Mouse (Mus musculus): ENCODE results near the gene Repin1.
"Not testable (repeated sequence)": the region's sequence is repeated elsewhere in the genome, so short reads cannot be mapped to it uniquely, and the experiment has no call there.

Gene Repin1

DNA sequence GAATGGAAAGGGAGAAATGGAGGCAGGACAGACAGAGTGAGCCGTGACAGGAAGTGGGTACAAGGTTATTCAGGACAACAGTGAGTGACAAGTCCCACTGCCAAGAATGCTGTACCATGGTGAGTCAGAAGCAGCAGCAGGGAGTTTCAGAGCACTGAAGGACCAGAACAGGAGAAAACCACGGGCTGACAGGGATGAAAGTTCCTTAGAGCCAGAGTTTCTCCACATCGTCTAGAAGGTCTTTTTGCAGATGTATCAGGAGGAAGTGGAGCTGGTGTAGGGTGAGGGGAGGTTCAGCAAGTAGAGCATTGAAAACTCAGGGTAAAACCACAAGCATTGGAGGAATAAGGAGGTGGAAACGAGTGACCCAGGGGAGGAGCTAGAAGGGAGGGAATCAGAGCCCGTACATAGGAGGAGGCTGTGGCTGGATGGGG, 14.5 kb upstream of the Repin1 start:
- DNase-seq (ENCODE audit: low spot score) = no peak

DNA sequence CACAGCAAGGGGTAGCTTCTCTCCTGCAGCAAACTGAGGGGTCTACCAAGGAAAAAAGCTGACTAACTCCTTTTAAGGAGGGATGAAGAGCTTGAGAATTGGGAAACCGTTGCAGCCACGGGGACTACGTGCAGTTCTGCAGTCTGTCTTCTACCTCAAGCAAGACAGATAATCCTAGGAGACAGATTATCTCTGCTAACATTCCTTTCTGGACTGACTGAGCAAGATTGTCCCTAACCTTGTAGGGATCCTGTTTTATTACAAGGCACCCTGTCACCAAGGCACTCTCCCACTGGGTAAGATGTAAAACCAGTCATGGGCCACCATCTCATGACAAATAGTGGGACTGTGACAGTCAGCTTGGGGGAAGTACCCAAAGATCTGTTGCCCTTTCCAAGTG, 12.4 kb upstream of the Repin1 start:
- DNase-seq (ENCODE audit: low spot score) = no peak

DNA sequence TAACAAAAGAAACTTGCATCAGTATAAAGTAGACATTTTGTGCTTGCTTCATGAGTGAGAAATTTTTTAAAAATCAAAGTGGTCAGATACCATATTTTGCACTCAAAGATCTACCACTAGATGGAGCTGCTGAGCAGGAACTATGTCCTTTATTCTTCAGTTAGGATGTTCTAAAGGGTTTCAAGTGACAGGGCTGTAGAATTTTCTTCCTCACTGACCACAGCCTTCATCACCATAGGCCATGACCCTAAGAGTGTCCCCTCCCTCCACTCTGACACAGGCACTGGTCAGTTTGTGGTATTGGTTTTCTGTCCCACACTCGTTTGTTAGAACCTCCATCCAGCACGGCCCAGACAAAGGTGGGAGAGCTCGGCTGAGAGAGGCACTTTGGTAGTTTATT, 11.6 kb upstream of the Repin1 start:
- peak; percentile 54 for DNase-seq (ENCODE audit: low spot score)

DNA sequence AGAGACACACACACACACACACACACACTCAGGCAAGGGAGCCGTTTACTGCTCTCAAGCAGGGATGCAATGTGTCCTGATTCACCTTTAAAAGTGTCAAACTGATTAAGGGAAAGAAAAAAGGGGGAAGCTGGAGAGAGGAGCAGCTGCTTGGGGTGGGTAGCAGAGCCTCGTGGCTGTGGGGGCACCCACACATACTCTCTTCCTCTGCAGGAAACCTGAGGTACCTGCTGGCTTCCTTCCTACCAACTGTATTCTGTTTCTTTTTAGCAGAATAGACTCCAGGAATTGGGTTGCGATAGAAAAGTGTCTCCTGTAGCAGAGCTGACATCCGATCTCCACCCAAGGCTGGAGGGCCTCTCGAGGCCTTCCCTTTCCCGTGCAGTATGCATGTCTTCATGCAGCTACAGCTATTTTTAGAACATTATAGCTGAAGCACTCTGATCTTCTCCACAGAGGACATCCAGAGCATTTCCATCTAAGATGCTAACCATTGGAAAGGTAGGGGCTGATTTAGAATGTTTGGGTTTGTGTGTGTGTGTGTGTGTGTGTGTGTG, 4.4 kb upstream of the Repin1 start, which contains the start of gene Gm45021:
Gene Gm45021 (plus strand): TSS at position 417 of the 557 bp plus-strand sequence.
- DNase-seq (ENCODE audit: low spot score) = no peak

DNA sequence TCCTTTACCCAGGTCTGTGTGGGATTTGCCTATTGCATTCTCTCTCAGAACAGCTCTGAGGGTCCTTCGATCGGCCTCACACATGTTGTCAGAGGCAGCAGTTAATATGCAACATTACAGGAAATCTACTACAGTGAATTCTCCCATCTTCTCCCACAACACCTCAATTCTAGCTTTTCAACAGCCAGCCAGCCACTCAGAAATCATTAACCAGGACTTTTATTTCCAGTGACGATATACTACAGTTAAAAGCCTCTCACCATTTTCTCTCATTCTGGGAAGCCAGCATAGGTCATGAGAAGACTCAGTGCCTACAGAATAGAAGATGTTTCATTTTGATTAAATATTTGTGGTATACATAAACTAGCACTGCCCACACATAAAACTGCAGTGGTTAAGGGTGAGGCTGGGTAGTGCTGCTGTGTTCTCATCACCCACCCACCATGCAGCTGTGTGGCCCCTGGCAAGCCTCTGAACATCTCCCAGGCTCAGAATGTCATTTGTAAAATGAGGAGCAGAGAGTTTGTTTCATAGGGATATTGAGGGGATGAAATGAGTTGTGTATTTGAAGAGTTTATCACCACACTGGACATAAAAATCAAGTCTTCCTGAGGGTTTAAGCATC, 2.4 kb upstream of the Repin1 start:
- DNase-seq (ENCODE audit: low spot score) = no peak

DNA sequence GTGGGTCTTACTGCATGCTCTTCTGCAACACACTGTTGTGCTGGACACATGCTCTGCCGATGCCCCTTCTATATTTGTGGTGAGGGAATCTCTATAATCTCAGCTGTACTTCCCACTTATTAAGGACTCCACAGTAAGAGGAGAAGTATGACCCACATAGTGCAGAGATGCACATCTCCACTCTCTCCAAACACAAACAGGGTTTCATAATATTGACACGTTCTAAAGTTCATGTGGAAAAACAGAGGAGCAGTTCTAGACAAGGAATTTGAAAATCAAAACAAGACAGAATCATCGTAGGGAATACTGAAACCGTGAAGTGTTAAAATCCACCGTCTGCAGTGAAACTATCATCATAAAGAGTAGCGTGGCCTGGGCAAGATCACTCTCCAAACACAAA, 1.8 kb upstream of the Repin1 start:
- no peak for DNase-seq (ENCODE audit: low spot score)

DNA sequence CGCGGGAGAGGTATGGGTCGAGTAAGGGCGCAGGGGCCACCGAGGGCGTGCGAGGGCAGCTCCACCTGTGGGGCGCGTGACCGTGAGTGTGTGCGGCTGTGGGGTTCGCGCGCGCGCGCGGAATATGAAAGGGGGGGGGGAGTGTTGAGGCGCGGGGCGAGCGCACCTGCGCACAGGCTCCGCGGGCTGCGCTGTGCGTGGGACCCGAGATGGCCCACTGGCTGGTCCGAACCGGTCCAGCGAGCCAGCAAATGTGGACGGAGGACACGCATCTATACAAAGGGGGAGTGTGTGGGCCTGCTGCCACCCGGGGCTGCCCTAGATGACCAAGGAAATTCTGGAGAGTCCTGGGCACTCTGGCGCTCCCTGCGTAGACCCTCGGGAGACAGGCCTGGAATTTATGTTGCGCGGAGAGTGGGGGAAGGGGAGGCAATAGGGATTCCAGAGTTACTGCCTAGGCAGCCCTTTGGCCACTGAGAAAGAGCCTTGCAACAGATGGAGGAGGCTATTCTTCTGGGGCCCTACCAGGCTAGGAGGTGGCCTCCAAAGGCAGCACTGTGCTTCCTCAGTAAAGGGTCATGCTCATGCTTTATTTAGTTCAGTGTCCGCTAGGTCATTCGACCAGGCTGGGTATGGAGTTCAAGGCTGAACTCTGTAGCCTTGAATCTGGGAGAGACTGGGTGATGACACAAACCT, 508 bp downstream of the Repin1 start:
- DNase-seq (ENCODE audit: low spot score) = no peak

DNA sequence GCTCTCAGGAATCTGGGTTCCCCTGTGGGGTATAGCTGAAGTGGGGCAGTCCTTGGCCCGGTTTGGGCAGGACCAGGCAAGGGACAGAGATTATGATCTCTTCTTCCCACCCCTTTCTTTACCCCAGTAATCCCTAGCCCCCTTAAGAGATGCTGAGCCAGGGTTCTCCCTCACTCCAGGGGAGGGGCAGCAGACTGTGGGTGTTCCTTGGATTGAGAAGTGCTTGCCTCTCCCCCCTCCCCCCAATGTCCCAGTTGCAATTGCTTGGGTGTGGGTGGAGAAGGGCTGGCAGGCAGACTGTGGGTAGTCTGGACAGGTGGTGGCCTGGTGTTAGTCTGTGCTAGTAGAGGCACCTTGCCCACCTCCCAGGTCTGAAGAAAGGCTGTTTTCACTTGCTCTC, 1.6 kb downstream of the Repin1 start:
- DNase-seq (ENCODE audit: low spot score) = no peak

DNA sequence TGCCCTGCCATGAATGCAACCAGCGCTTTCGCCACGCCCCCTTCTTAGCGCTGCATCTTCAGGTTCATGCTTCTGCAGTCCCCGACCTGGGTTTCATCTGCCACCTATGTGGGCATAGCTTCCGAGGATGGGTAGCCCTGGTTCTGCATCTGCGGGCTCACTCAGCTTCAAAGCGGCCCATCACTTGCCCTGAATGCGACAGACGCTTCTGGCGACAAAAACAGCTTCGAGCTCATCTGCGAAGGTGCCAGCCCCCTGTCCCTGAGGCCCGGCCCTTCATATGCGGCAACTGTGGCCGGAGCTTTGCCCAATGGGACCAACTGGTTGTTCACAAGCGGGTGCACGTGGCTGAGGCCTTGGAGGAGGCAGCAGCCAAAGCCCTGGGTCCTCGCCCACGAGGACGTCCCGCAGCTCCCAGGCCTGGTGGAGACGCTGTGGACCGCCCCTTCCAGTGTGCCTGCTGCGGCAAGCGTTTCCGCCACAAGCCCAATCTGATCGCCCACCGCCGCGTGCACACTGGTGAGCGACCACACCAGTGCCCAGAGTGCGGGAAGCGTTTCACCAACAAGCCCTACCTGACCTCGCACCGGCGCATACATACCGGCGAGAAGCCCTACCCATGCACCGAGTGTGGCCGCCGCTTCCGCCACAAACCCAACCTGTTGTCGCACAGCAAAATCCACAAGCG, 3.0 kb downstream of the Repin1 start:
- no peak for DNase-seq (ENCODE audit: low spot score)

DNA sequence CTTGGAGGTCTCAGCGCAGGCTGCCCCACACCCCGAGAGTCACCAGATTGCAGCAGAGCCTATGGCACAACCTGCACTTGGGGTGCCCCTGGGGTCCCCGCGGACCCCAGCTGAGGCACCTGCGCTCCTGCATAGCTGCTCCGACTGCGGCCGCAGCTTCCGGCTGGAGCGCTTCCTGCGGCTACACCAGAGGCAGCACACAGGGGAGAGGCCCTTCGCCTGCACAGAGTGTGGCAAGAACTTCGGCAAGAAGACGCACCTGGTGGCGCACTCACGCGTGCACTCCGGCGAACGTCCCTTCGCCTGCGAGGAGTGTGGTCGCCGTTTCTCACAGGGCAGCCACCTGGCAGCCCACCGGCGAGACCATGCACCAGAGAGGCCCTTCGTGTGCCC, 3.5 kb downstream of the Repin1 start:
- no peak for DNase-seq (ENCODE audit: low spot score)

DNA sequence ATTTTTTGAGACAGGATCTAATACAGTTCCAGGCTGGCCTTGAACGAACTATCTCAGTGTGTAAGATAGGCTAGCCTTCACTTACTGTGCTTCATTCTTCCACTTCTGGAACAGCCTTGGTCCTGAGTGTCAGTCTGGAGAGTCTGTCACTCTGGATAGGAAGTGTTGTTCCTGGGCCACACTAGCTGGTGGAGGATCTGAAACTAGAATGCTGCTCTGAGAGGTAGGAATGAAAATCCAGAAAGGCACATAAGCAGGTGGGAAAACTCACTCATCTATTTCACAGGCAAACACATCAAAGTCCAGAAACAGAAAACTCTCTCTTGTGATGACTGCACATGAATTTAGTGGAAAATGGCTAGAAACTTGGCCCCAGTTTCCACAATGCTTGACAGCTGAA, 6.9 kb downstream of the Repin1 start:
- DNase-seq (ENCODE audit: low spot score) = no peak

DNA sequence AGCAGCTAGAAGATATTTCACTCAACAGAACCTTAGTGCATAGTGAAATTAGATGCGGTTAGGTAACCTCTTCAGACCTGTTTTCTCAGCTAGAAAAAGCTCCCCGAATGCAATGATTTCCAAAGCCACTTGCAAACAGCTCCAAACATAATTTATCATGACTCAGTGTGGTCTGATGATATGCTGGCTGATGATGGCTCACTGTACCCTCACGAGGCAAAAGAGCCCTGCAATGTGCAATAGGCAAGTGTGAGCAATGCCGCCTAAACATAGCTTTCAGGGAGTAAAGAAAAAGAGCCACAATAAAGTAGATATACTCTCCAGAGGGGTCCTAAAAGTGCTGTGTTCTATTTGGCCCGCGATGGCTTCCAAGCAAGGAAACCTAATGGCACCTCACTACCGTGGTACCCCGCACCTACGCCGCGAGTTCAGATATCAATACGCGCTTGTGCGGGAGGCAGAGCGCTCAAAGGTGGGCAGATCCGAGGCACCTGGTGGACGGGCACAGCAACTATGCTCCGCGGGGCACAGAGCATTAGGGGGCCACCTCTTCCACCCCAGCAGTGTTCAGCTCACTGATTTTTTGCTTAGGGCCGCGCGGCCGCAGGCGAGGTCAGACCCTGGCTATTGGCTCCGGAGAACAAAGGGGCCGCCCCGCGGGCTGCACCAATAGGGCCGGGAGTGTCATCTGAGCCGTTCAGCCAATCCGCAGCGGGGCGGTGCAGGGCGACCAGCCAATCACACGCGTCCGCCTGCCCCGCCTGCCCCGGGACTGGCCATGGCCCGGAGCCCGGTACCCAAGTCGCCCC, 7.8 kb downstream of the Repin1 start, which contains the start of gene Zfp775:
Gene Zfp775 (plus strand): TSS at position 793 of the 809 bp plus-strand sequence.
- peak; percentile 91 for DNase-seq (ENCODE audit: low spot score)

DNA sequence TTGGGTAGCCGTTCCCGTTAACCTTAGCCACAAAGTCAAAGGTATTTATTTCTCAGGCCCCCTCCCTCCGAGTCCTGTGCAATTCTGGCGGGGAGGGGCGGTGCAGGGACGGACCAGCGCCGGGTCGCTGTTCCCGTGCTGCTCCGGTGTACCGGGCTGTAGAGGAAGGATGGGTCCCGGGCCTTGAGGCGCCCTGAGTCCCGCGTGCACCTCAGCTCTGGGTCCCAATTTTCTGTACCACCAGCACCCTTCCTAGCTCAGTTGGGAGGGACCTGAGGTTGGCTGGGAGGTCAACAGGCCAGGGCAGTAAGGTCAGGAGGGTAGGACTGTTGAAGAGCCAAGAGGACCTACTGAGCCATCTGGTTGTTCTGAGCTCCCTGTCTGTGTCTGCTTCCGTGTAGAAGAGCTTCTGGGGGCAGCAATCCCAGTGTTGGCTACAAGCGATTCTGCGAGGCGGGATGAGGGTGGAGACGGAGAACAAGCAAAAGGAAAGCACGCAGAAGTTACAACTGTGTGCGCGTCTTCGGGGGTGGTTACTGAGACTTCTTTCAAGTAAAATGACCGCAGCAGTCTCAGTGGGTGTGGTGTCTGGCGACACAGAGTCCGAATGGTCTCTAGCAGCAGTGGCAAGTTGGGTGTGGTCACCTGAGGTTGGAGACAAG, 8.5 kb downstream of the Repin1 start:
- DNase-seq (ENCODE audit: low spot score) = no peak

DNA sequence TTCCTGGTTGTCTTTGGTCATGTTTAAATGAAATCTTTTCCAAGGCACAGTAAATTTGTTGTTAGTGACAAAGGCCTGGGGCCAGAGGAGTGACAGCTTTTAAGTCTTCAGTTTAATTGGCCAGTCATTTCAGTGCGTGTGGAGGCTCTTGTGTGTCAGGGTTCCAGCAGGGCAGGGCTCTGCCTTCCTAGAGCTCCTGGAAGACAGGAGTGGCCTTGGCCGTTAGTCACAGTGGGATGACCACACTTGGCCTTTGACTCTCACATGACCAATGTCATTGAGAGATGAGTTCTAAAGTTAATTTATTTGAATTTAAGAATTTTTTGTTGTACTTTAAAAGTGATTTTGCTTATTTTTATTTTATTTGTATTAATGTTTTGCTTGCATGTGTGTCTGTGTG, 14.4 kb downstream of the Repin1 start:
- DNase-seq (ENCODE audit: low spot score) = no peak

DNA sequence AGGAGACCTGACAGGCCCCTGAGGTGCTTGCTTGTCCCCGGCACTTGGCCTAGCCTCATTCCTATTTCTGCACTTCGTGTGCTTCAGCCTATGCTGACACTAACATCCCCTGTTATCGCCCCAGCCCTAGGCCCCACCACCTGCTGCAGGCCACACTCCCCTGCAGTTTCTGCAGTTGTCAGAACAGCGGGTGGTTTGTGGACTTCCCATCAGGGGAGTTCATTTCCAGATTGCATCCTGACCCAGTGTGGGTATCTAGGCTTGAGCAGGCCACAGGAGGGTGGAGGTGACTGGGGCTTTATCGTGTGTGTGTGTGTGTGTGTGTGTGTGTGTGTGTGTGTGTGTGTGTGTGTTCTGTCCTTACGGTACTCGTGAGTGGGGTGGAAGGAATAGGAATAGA, 15.8 kb downstream of the Repin1 start:
- no peak for DNase-seq (ENCODE audit: low spot score)

DNA sequence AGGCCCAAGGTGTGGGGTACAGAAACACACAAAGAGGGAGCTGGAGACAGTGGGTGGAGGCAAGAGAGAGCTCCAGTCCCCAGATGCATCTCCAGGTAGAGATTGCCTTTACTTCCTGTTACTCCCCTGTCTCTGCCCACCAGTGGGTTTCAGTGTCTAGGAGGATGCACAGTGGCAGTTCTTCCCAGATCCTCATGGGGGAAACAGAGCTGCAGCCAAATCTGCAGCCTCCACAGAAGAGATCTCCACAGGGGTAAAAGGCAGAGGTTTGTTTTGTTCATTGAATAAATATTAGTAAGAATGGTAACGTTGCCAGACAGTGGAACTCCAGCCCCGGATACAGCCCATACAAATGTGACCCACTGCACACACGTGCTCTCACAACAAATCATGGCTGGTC, 17.0 kb downstream of the Repin1 start:
- no peak for DNase-seq (ENCODE audit: low spot score)

DNA sequence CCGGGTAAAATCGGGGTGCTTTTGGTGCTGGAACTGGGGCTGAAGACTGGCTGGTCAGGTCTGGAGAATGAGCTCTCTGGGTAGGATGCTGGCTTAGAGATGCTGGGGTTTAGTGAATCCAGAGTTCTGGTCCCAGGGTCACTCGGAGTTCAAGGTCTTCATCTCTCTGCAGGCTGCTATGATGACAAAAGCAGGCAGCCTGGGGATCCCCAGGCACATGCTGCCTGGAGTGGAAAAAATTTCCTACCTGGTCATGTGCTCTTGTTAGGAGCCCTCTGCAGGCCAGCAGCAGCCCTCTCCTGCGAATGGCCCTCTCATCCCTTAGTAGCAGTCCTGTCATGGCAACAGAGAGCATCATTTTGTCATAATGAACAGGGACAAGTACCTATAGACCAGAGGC, 19.8 kb downstream of the Repin1 start:
- no peak for DNase-seq (ENCODE audit: low spot score)

DNA sequence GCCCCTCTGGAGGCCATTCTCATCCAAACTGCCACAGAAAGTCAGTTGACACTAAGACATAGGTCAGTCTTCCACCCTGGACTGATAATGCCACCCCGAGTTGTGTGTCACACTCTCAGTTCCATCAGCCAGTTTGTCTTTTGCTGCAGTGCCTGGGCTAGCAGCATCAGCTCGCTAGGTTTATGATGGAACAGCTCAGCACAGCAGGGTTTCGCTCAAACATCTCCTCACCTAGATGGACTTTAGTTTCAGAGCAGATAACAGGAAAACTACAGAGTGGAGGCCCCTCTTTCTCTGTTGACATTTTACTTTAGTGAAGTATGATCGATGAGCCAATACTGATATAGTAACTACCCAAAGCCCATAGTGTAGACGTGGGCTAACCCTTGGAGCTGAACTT, 21.1 kb downstream of the Repin1 start:
- no peak for DNase-seq (ENCODE audit: low spot score)

DNA sequence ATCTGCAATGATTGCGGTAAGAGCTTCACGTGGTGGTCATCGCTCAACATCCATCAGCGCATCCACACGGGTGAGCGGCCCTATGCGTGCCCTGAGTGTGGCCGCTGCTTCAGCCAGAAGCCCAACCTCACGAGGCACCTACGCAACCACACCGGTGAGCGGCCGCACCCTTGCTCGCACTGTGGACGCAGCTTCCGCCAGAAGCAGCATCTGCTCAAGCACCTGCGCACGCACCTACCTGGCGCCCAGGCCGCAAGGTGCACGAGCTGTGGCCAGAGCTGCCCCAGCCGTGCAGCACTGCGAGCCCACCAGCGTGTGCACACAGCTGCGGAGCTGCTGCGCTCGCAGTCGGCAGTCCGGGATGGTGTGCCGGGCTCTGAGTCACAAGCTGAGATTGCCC, 26.3 kb downstream of the Repin1 start:
- no peak for DNase-seq (ENCODE audit: low spot score)

DNA sequence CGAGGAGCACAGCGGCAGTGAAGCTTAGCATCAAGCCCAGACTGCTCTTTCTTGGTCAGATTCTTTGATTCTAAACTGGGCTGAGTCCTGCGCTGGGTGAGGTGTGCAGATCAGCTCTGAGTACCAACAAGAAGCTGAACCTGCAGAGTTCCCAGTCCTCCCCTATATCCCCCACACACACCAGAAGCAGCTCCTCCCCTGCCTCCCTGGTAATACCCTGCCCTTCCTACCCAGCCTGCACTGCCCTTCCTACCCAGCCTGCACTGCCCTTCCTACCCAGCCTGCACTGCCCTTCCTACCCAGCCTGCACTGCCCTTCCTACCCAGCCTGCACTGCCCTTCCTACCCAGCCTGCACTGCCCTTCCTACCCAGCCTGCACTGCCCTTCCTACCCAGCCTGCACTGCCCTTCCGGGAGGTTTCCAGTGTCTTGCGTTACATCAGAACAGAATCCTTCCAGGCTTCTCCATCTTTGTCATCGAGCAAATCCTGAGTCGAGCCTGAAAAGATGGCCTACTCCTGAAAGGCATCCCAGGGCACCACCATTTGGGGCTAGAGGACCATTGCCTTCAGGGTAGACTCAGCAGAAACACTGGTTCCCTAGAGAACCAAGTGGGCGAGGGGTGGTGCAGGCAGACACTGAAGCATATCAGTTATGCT, 28.6 kb downstream of the Repin1 start:
- not testable (repeated sequence) for DNase-seq (ENCODE audit: low spot score)

DNA sequence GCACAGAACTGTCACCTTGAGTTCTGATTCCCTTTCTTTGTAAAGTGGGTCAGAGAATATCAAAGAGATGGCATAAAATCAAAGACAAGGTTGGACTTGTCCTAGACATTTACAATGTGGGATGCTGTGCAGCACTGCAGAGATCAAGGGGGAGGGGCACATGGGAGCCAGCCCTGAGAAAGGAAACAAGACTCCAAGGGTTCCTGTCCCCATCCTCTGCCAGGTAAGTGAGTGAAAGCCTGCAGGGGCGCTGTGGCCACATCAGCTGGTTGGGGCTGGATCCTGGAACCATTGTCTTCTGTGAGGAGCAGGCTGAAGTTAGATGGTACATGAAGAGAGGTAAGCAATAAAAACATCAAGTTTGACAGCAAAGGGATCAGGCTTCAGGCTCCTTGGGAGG, 29.8 kb downstream of the Repin1 start:
- no peak for DNase-seq (ENCODE audit: low spot score)

Data from layer of hippocampus, adult 9-10 months (tissue).